Mouse (Mus musculus) ES-Bruce4 (cell line): ENCODE results near the gene Herc3.

Experiments used
- CTCF ChIP-seq: IDR thresholded peaks from one replicate; pipeline ENCODE4 v1.8.1; 2011; ENCODE audit warnings: low read depth, low read length
- EP300 ChIP-seq: IDR thresholded peaks from 2 replicates; pipeline ENCODE4 v1.6.1; 2011; ENCODE audit warnings: low read depth, low read length; ENCODE audit not compliant: insufficient read depth

DNA sequence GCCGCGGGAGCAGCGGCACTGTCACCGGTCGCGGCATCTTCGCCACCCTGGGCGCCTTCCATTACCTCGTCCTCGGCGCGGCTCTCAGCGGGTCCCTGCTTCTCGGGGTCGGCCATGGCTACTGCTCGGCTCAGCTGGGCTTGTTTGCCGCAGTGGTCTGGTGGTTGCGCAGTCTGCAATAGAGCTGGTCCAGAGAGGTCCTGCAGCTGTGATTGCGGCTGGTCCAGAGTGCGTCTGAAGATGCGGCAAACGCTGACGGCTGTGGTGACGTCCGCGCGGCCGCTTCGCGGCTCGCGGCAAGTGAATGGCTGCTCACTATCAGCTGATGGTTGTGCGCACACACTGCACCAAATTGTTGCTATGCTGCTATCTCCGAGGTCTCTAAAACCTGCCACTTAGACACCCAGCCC lies 75.6 kb downstream of the Herc3 start, which contains the start of gene Nap1l5:
- TF ChIP-seq CTCF (no peak), EP300 (no peak)
